ENCODE assay signal across 1 mouse cellular context in the genomic region with DNA sequence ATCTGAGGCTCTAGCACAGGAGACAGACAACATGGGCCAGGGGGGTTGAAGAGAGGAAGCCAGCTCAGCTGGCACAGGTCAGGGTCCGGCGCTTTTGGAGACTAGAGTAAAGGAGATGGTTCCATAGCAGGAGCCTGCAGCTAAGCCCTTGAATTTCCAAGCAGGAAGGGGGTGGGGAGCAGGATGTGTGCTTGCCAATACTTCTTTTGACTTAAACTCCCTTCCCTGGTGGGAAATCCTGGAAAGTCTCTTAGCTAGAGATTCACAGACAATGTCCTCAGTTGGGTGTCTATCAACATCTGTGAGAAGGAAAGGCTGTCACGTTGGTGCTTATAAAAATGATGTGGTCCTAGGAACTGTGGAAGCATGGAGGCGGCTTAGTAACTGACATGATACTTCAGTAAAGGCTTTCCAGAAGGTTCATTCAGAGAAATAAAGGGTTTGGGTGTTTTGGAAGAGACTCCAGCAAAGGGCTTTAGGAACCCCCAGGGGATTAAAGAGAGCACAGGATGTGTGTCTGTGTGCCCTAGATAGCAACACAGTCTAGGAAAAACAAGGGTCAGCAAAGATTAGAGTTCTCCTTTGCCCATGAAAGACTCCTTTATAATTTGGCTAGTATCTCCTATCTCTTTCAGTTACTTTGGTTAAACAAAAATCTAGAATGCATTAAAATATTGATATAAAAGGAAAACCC.
TF ChIP-seq lines count a peak whose summit lies in the region.

No protein-coding gene starts in this region.

TF ChIP-seq in MEL, 35 proteins besides CTCF, POLR2A, EP300 and RAD21 (continued from another document):
- TF ChIP-seq USF1 (IDR thresholded peaks at IDR 0.05; ENCODE audit: low read depth, low read length) (no peak), MYC (IDR thresholded peaks at IDR 0.05; ENCODE audit: low read depth, low read length) (no peak), POLR2AphosphoS5 (IDR thresholded peaks at IDR 0.05; ENCODE audit: borderline replicate concordance, low read depth, low read length) (no peak), GATA1 (IDR thresholded peaks at IDR 0.05; ENCODE audit: low read depth, low read length) (peak; percentile 75), MAX (IDR thresholded peaks at IDR 0.05; ENCODE audit: low read length) (no peak), USF2 (IDR thresholded peaks at IDR 0.05; ENCODE audit: borderline replicate concordance in 1 of 2, insufficient read depth in 1 of 2, low read depth in 1 of 2, low read length in 2 of 2) (no peak), HCFC1 (IDR thresholded peaks at IDR 0.05; ENCODE audit: low read depth, low read length) (no peak), CHD1 (IDR thresholded peaks at IDR 0.05; ENCODE audit: low read depth, low read length) (0 out of 2 replicates have a peak, but pooled peaks have one; percentile 94), NRF1 (IDR thresholded peaks at IDR 0.05; ENCODE audit: insufficient read depth, low read depth, low read length, poor library complexity, severe bottlenecking) (no peak), GABPA (IDR thresholded peaks at IDR 0.05; ENCODE audit: low read depth, low read length) (no peak), RCOR1 (IDR thresholded peaks at IDR 0.05; ENCODE audit: low read depth, low read length) (peak; percentile 40; the same call in 1 of the 2 replicates), MEF2A (IDR thresholded peaks at IDR 0.05; ENCODE audit: extremely low read depth, insufficient replicate concordance, low read depth, low read length, poor library complexity, severe bottlenecking) (no peak), ETS1 (IDR thresholded peaks at IDR 0.05; ENCODE audit: low read depth, low read length) (peak; percentile 64; the same call in 1 of the 2 replicates)
TF ChIP-seq in MEL: peak in this region for 10.
